Mouse (Mus musculus): ENCODE measurements at regions not wholly inside any gene's neighbourhood (a gene's known extent, or its start where the extent isn't known, plus 50 kb on each side); places are given as distances from the start of the nearest gene placed in this dataset.
"Not testable (repeated sequence)": the region's sequence is repeated elsewhere in the genome, so short reads cannot be mapped to it uniquely, and the experiment has no call there.

DNA sequence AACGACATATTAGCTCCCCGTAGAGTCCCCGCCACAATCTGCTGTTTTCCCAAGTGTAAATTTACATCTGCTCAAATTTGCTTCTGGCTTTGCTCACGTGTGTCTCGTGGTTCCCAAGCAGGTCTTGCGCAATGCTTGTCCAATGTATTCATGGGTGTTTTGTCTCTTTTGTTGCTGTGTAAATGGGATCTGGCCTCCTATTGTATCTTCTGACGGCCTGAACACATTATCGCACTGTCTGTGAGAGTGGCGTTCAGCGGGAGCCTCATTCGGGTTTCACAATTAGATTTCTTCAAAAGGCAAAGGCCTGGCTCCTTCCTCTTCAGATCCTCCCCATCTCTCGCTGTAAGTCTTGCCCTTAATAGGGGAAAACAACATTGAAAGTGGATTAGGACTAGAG is 274.5 kb downstream of the Fam19a5 start:
- H3K4me1 ChIP-seq (ENCODE audit: control insufficient read depth, insufficient read depth, insufficient read length), result no peaks in the 10 kb centered on the region
- TF ChIP-seq CTCF (IDR thresholded peaks at IDR 0.05; ENCODE audit: extremely low read depth, insufficient read depth, insufficient read length, insufficient replicate concordance) (no peak), POLR2A (IDR thresholded peaks at IDR 0.05; ENCODE audit: low read depth, low read length) (no peak)
- WGBS, result 82% methylated on average over 12 of the region's 12 CpGs
- no peaks in the 10 kb centered on the region for H3K36me3 ChIP-seq (ENCODE audit: control insufficient read depth, insufficient read depth, low read length)
- no peaks in the 10 kb centered on the region for H3K27me3 ChIP-seq (ENCODE audit: control insufficient read depth, insufficient read depth, low read length)
- no peak for DNase-seq (ENCODE audit: low read depth in 1 of 2, low spot score in 2 of 2)
- H3K4me3 ChIP-seq (ENCODE audit: extremely low read depth, insufficient read depth, insufficient read length), result no peak overlapping the region
- H3K27ac ChIP-seq (ENCODE audit: insufficient read depth, low read length), result no peak overlapping the region

GRCm38 (mm10) chr15:87842097-87842496 is 298.0 kb downstream of the Fam19a5 start:
- TF ChIP-seq POLR2A (IDR thresholded peaks at IDR 0.05; ENCODE audit: low read depth, low read length) (no peak), CTCF (IDR thresholded peaks at IDR 0.05; ENCODE audit: extremely low read depth, insufficient read depth, insufficient read length, insufficient replicate concordance) (no peak)
- Histone ChIP-seq H3K27me3 (ENCODE audit: control insufficient read depth, insufficient read depth, low read length) (no peaks in the 10 kb centered on the region), H3K36me3 (ENCODE audit: control insufficient read depth, insufficient read depth, low read length) (no peaks in the 10 kb centered on the region), H3K4me1 (ENCODE audit: control insufficient read depth, insufficient read depth, insufficient read length) (no peaks in the 10 kb centered on the region), H3K27ac (ENCODE audit: insufficient read depth, low read length) (no peak overlapping the region), H3K4me3 (ENCODE audit: extremely low read depth, insufficient read depth, insufficient read length) (no peak overlapping the region)
- no peak for DNase-seq (ENCODE audit: low read depth in 1 of 2, low spot score in 2 of 2)
- WGBS, result 56% methylated on average over 3 of the region's 3 CpGs

DNA sequence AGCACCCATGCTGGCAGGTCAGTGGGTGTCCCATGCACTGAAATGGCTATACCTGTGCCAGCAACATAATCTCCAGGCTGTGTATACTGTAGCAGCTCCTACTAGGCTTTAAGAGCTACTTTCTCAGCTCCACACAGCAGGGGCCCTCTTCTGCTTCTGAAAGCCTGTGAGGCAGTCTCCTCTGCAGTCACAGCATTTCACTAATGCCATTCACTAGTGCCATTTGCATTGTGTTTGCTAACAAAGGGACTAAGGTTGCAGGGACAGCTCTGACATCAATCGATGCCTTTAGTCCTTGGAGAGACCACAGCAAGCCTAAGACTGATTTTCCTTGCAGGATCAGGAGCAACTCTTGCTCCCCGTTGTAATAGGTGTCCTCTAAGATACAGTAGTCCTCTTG is 315.0 kb downstream of the Fam19a5 start:
- 40% methylated on average over 2 of the region's 2 CpGs for WGBS
- no peaks in the 10 kb centered on the region for H3K36me3 ChIP-seq (ENCODE audit: control insufficient read depth, insufficient read depth, low read length)
- TF ChIP-seq POLR2A (IDR thresholded peaks at IDR 0.05; ENCODE audit: low read depth, low read length), result no peak
- TF ChIP-seq CTCF (IDR thresholded peaks at IDR 0.05; ENCODE audit: extremely low read depth, insufficient read depth, insufficient read length, insufficient replicate concordance), result no peak

GRCm38 (mm10) chr15:87876286-87876899 is 332.3 kb downstream of the Fam19a5 start:
- no peaks in the 10 kb centered on the region for H3K36me3 ChIP-seq (ENCODE audit: control insufficient read depth, insufficient read depth, low read length)
- H3K4me3 ChIP-seq (ENCODE audit: extremely low read depth, insufficient read depth, insufficient read length), result no peak overlapping the region
- no peaks in the 10 kb centered on the region for H3K4me1 ChIP-seq (ENCODE audit: control insufficient read depth, insufficient read depth, insufficient read length)
- no peak overlapping the region for H3K27ac ChIP-seq (ENCODE audit: insufficient read depth, low read length)
- TF ChIP-seq CTCF (IDR thresholded peaks at IDR 0.05; ENCODE audit: extremely low read depth, insufficient read depth, insufficient read length, insufficient replicate concordance), result no peak
- TF ChIP-seq POLR2A (IDR thresholded peaks at IDR 0.05; ENCODE audit: low read depth, low read length), result no peak
- 69% methylated on average over 9 of the region's 9 CpGs for WGBS
- H3K27me3 ChIP-seq (ENCODE audit: control insufficient read depth, insufficient read depth, low read length), result no peaks in the 10 kb centered on the region
- DNase-seq (ENCODE audit: low read depth in 1 of 2, low spot score in 2 of 2), result no peak

More for the DNA sequence above, 315.0 kb downstream of the Fam19a5 start:
- no peak for DNase-seq (ENCODE audit: low read depth in 1 of 2, low spot score in 2 of 2)
- Histone ChIP-seq H3K4me1 (ENCODE audit: control insufficient read depth, insufficient read depth, insufficient read length) (no peaks in the 10 kb centered on the region), H3K4me3 (ENCODE audit: extremely low read depth, insufficient read depth, insufficient read length) (no peak overlapping the region), H3K27ac (ENCODE audit: insufficient read depth, low read length) (no peak overlapping the region), H3K27me3 (ENCODE audit: control insufficient read depth, insufficient read depth, low read length) (no peaks in the 10 kb centered on the region)

DNA sequence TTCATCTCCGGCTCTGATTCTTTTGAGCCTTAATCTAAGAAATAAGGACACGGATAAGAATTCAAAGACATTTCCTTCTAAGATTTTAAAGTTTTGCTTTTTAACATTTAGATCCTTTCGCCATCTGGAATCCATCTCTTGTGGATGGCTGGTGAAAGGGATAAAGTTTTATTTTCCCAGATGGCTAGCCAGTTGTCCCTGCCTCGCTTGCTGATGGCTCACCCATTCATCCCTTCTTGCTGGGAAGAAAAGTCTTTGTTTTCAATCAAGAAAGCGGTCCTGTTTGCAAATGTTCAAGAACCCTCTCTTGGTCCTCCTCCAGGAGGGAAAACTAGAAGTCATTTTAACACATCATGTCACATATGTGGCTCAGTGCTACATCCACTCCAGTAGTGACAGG is 346.8 kb downstream of the Fam19a5 start:
- Histone ChIP-seq H3K36me3 (ENCODE audit: control insufficient read depth, insufficient read depth, low read length) (no peaks in the 10 kb centered on the region), H3K4me1 (ENCODE audit: control insufficient read depth, insufficient read depth, insufficient read length) (no peaks in the 10 kb centered on the region), H3K27ac (ENCODE audit: insufficient read depth, low read length) (no peak overlapping the region), H3K4me3 (ENCODE audit: extremely low read depth, insufficient read depth, insufficient read length) (no peak overlapping the region), H3K27me3 (ENCODE audit: control insufficient read depth, insufficient read depth, low read length) (no peaks in the 10 kb centered on the region)
- TF ChIP-seq POLR2A (IDR thresholded peaks at IDR 0.05; ENCODE audit: low read depth, low read length) (no peak), CTCF (IDR thresholded peaks at IDR 0.05; ENCODE audit: extremely low read depth, insufficient read depth, insufficient read length, insufficient replicate concordance) (no peak)
- no peak for DNase-seq (ENCODE audit: low read depth in 1 of 2, low spot score in 2 of 2)
- 85% methylated on average over 5 of the region's 5 CpGs for WGBS

DNA sequence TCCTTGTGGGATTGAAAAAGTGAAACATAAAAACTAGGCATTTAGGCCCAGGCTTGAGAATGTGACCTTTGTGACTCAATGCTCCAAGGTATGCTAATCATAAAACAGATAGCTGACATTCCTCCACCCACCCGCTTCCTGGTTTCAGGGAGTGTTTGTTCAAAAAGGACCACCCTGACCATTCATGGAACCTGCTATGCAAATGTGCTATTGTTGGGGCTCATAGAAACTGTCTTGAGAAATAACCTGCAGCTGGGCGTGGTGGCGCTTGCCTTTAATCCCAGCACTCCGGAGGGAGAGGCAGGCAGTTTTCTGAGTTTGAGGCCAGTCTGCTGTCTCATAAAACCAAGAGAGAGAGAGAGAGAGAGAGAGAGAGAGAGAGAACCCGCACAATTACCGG is 350.8 kb downstream of the Fam19a5 start:
- H3K4me3 ChIP-seq (ENCODE audit: extremely low read depth, insufficient read depth, insufficient read length); H3K4me1 ChIP-seq (ENCODE audit: control insufficient read depth, insufficient read depth, insufficient read length); H3K27me3 ChIP-seq (ENCODE audit: control insufficient read depth, insufficient read depth, low read length); H3K36me3 ChIP-seq (ENCODE audit: control insufficient read depth, insufficient read depth, low read length); DNase-seq (ENCODE audit: low read depth in 1 of 2, low spot score in 2 of 2); H3K27ac ChIP-seq (ENCODE audit: insufficient read depth, low read length): not testable (repeated sequence)
- 89% methylated on average over 6 of the region's 6 CpGs for WGBS

- H3K4me1 ChIP-seq (ENCODE audit: control insufficient read depth, insufficient read depth, insufficient read length), result no peaks in the 10 kb centered on the region
- 76% methylated on average over 4 of the region's 4 CpGs for WGBS
- H3K36me3 ChIP-seq (ENCODE audit: control insufficient read depth, insufficient read depth, low read length), result no peaks in the 10 kb centered on the region
- H3K27ac ChIP-seq (ENCODE audit: insufficient read depth, low read length), result no peak overlapping the region
- H3K4me3 ChIP-seq (ENCODE audit: extremely low read depth, insufficient read depth, insufficient read length), result no peak overlapping the region
- TF ChIP-seq POLR2A (IDR thresholded peaks at IDR 0.05; ENCODE audit: low read depth, low read length) (no peak), CTCF (IDR thresholded peaks at IDR 0.05; ENCODE audit: extremely low read depth, insufficient read depth, insufficient read length, insufficient replicate concordance) (no peak)
- H3K27me3 ChIP-seq (ENCODE audit: control insufficient read depth, insufficient read depth, low read length), result no peaks in the 10 kb centered on the region
- DNase-seq (ENCODE audit: low read depth in 1 of 2, low spot score in 2 of 2), result no peak
Observed at GRCm38 (mm10) chr15:87898655-87899054, 354.6 kb downstream of the Fam19a5 start.

Data from spleen, adult 2 months (tissue).